Mouse (Mus musculus) heart, postnatal 0 days (tissue): Measurements from ENCODE around the gene Kcne1. TPM values are rescaled to one million over a fixed set of nuclear protein-coding genes. Genes with fewer than 3 reads are reported as not detected.

Source experiments
- ATAC-seq: fragments of 200-750 bp; cut with Nextera tagmentation; 2 replicates; pipeline ENCODE4 v1.8.0; 2017; ENCODE audit warnings: low read depth, moderate number of reproducible peaks, moderate library complexity; ENCODE audit not compliant: insufficient read depth
- DNase-seq: peaks from one replicate; pipeline ENCODE4 v3.0.0-alpha.2; 2016; ENCODE audit warnings: low spot score
- H3K27ac ChIP-seq: fragments of 300-500 bp; sonication (generic); 2 replicates; pipeline ENCODE4 v1.5.1; 2014; ENCODE audit warnings: low read depth, mild to moderate bottlenecking
- H3K27me3 ChIP-seq: fragments of 300-500 bp; sonication (generic); 2 replicates; pipeline ENCODE4 v1.6.1; 2014; ENCODE audit warnings: low read length, mixed read lengths; ENCODE audit not compliant: control insufficient read depth, insufficient read depth
- H3K36me3 ChIP-seq: fragments of 300-500 bp; sonication (generic); replicated peaks from 2 replicates; pipeline ENCODE4 v1.6.1; 2014; ENCODE audit warnings: low read length, mixed read lengths; ENCODE audit not compliant: control insufficient read depth, insufficient read depth
- H3K4me1 ChIP-seq: fragments of 300-500 bp; sonication (generic); 2 replicates; pipeline ENCODE4 v1.6.1; 2014; ENCODE audit warnings: antibody characterized with exemption; ENCODE audit not compliant: control insufficient read depth, insufficient read depth
- H3K4me2 ChIP-seq: fragments of 300-500 bp; sonication (generic); 2 replicates; pipeline ENCODE4 v1.6.1; 2014; ENCODE audit warnings: low read depth, mild to moderate bottlenecking, low read length, moderate library complexity
- H3K4me3 ChIP-seq: fragments of 300-500 bp; sonication (generic); 2 replicates; pipeline ENCODE4 v1.5.1; 2014; ENCODE audit warnings: low read depth, low read length
- H3K9ac ChIP-seq: fragments of 300-500 bp; sonication (generic); replicated peaks from 2 replicates; pipeline ENCODE4 v1.6.1; 2014; ENCODE audit warnings: low read depth, low read length, mixed read lengths
- H3K9me3 ChIP-seq: fragments of 300-500 bp; sonication (generic); replicated peaks from 2 replicates; pipeline ENCODE4 v1.6.1; 2016; ENCODE audit warnings: low read length; ENCODE audit not compliant: control insufficient read depth
- CTCF ChIP-seq: IDR thresholded peaks from 2 replicates; pipeline ENCODE4 v1.5.1; 2016; ENCODE audit warnings: antibody characterized with exemption, control low read depth, low read depth
- EP300 ChIP-seq: IDR thresholded peaks from 2 replicates; pipeline ENCODE4 v1.6.1; 2016; ENCODE audit warnings: antibody characterized with exemption, low read depth
- WGBS: fragments of 180-500 bp; shearing (Covaris S2); extraction: QIAGEN DNeasy Blood & Tissue Kit; methylation state at CpG from one replicate; pipeline ENCODE4 v1.1.7; 2014; 5-methylcytosine and 5-hydroxymethylcytosine counted together
- polyA plus RNA-seq: library from polyadenylated mRNA; unstranded; fragments of >200 nt; fragmentation: Nextera tagmentation; extraction: Ambion mirVana; gene quantifications from 2 replicates; pipeline ENCODE4 v1.2.1, GENCODE M21; 2015
- total RNA-seq: library from RNA; depleted of rRNA; stranded (reverse); fragments of >200 nt; gene quantifications from 2 replicates; pipeline ENCODE4 v1.2.3, GENCODE M21; 2014; ENCODE audit warnings: low replicate concordance; rRNA removed

Kcne1 gene
- 182 and 283 TPM in 2 replicates for total RNA-seq
- 324 and 415 TPM in 2 replicates for polyA plus RNA-seq

DNA sequence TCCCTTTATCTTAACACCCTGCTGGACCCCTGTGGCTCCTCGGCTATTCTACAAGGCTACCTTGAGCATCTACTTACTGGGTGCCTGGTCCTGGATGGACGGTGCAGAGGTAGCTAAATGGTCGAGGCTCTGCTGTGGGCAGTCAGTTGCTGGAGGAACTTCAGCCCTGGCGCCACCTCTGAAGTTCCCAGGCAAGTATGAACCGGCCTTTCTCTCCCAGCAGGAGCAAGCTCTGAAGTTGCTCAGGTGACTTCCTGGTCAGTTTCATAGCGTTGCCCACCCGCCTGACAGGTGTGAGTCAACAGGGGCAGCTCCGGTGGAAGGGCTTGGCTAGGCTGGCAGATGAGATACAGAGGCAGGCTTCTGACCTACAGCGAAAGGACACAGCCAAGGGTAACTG lies at the start of gene Kcne1:
Gene Kcne1, minus strand, starts transcription at position 240 of the 400 bp plus-strand sequence.
- peak within 1 kb of the TSS; percentile 92 for H3K27ac ChIP-seq
- H3K27me3 ChIP-seq, result no peaks in the 10 kb centered on the region
- peak within 1 kb of the TSS; percentile 63 for H3K4me2 ChIP-seq
- no peaks in the 10 kb centered on the region for H3K36me3 ChIP-seq
- TF ChIP-seq EP300, result no peak
- TF ChIP-seq CTCF, result no peak
- H3K9ac ChIP-seq, result peak within 1 kb of the TSS; percentile 55
- no peaks in the 10 kb centered on the region for H3K9me3 ChIP-seq
- H3K4me1 ChIP-seq, result peaks cover 40% of the 10 kb centered on the region
- DNase-seq (no peak), ATAC-seq (no peak)
- peak within 1 kb of the TSS; percentile 37 for H3K4me3 ChIP-seq
- WGBS, result 41% methylated on average over 9 of the region's 9 CpGs

DNA sequence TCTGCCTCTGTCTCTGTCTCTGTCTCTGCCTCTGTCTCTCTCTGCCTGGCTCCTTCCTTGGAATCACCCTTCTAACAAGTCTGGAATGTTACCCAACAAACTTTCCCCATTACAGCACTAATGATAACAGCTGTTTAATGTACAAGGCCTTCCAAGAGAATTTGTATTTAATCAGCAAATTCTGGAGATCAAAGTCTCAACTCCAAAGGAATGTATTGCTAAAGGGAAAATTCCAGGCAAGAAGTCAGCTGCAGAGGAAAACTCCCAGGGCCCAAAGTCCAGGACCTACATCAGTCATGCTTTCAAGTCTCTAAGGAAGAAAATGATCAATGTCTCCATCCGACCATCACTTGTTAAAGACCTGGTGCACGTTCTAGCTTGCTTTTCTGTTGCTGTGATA lies 48.6 kb upstream of the Kcne1 start:
- ATAC-seq (no peak), DNase-seq (no peak)
- Histone ChIP-seq H3K9me3 (no peaks in the 10 kb centered on the region), H3K4me2 (no peak overlapping the region), H3K9ac (no peak overlapping the region), H3K4me3 (no peak overlapping the region), H3K4me1 (peaks cover 20% of the 10 kb centered on the region), H3K27ac (no peak overlapping the region), H3K27me3 (no peaks in the 10 kb centered on the region), H3K36me3 (no peaks in the 10 kb centered on the region)
- 82% methylated on average over 2 of the region's 2 CpGs for WGBS
- TF ChIP-seq EP300 (no peak), CTCF (no peak)

DNA sequence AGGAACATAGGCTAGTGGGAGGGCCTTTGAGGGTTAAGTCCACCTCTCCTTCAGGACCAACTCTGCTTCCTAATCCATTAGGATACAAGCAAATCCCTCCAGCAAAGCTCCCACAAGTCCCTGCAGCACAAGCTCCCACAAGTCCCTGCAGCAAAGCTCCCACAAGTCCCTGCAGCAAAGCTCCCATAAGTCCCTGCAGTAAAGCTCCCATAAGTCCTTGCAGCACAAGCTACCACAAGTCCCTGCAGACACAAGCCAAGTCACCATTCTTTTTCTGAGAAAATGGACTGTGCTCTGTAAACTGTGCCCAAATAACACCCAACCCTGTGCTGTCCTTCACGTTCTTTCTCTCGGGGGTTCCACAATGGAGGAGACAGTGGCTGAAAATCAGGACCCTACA lies 44.9 kb upstream of the Kcne1 start:
- H3K27me3 ChIP-seq, result no peaks in the 10 kb centered on the region
- H3K27ac ChIP-seq, result no peak overlapping the region
- no peaks in the 10 kb centered on the region for H3K36me3 ChIP-seq
- WGBS, result 92% methylated on average over 2 of the region's 2 CpGs
- no peak for TF ChIP-seq CTCF
- no peak for TF ChIP-seq EP300
- ATAC-seq (no peak), DNase-seq (no peak)
- no peaks in the 10 kb centered on the region for H3K9me3 ChIP-seq
- H3K9ac ChIP-seq, result no peak overlapping the region
- peaks cover 17% of the 10 kb centered on the region; the same call in 1 of the 2 replicates for H3K4me1 ChIP-seq
- H3K4me3 ChIP-seq, result no peak overlapping the region
- H3K4me2 ChIP-seq, result no peak overlapping the region

DNA sequence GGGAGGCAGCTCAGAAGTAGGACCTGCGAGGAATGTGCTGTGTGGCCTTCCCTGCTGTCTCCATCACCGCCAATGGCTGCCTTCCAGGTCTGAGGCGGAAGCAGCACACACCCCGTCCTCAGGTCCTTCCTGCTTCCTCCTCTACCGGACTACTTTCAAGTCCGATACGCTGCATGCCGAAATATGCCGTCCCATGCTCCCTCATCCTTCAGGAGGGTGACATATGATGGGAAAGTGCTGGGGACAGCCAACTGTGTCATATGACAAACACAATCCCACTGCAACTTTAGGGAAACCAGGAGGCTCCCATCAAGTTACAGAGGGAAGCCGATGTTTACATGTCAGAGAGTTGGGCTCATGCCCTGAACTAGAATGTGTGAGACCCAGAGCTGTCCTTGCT lies 43.8 kb upstream of the Kcne1 start:
- H3K4me3 ChIP-seq, result no peak overlapping the region
- DNase-seq (no peak), ATAC-seq (no peak)
- H3K4me1 ChIP-seq, result peaks cover 28% of the 10 kb centered on the region
- no peaks in the 10 kb centered on the region for H3K27me3 ChIP-seq
- no peak overlapping the region for H3K4me2 ChIP-seq
- H3K9ac ChIP-seq, result no peak overlapping the region
- WGBS, result 43% methylated on average over 10 of the region's 10 CpGs
- no peaks in the 10 kb centered on the region for H3K9me3 ChIP-seq
- no peak for TF ChIP-seq CTCF
- TF ChIP-seq EP300, result no peak
- peak overlapping the region; percentile 36 for H3K27ac ChIP-seq
- H3K36me3 ChIP-seq, result no peaks in the 10 kb centered on the region

GRCm38 (mm10) chr16:92402216-92402615 lies 42.9 kb upstream of the Kcne1 start:
- DNase-seq (no peak), ATAC-seq (no peak)
- H3K4me2 ChIP-seq, result no peak overlapping the region
- 50% methylated on average over 8 of the region's 8 CpGs for WGBS
- no peaks in the 10 kb centered on the region for H3K27me3 ChIP-seq
- 0 out of 2 replicates have a peak, but pooled peaks cover under 1% of the 10 kb centered on the region for H3K36me3 ChIP-seq
- peak overlapping the region; percentile 36 for H3K27ac ChIP-seq
- no peak overlapping the region for H3K4me3 ChIP-seq
- H3K9me3 ChIP-seq, result no peaks in the 10 kb centered on the region
- H3K4me1 ChIP-seq, result peaks cover 36% of the 10 kb centered on the region
- TF ChIP-seq EP300 (no peak), CTCF (no peak)
- no peak overlapping the region; the same call in 1 of the 2 replicates for H3K9ac ChIP-seq

- no peak overlapping the region for H3K27ac ChIP-seq
- no peak overlapping the region for H3K4me2 ChIP-seq
- H3K9me3 ChIP-seq, result no peaks in the 10 kb centered on the region
- no peak for DNase-seq
- ATAC-seq, result no peak
- H3K4me3 ChIP-seq, result no peak overlapping the region
- H3K9ac ChIP-seq, result no peak overlapping the region
- no peak for TF ChIP-seq CTCF
- no peak for TF ChIP-seq EP300
- WGBS, result 67% methylated on average over 10 of the region's 10 CpGs
- H3K27me3 ChIP-seq, result no peaks in the 10 kb centered on the region
- H3K4me1 ChIP-seq, result peaks cover 38% of the 10 kb centered on the region
- peaks cover 10% of the 10 kb centered on the region for H3K36me3 ChIP-seq
Observed at GRCm38 (mm10) chr16:92401206-92401605, 41.9 kb upstream of the Kcne1 start.
